Mouse (Mus musculus) 416B (cell line): Measurements from ENCODE around the gene Gm17604.

Experiments
- DNase-seq: peaks from one replicate; pipeline ENCODE4 v3.0.0; 2011; ENCODE audit warnings: low read depth

Gm17604 gene

DNA sequence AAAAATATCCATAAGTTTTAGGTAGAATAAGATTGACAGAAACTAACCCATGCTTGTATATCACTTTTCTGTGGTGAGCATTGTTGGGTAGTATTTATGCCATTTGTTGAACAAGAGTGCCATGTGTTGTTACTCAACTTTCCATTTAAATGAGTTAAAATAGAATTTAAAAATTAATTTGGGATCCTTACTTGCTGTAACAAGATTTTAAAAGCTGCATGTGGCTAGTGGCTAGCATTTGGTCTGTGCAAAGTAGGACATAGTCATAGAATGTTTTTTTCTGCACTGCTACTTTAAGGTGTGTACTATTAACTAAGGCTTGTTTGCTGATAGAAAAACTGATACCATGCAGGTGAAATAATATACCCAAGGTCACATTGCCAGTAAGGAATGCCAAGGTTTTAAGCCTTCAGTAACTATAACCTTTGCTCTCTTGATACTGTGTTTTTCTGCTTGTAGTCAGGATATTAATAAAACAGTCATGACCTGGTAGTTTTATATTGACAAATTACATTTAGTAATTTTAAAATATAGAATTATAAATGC is at the start of gene Gm17604:
Gm17604 (minus strand) TSS at position 51 of the 546 bp plus-strand sequence.
- DNase-seq, result no peak

DNA sequence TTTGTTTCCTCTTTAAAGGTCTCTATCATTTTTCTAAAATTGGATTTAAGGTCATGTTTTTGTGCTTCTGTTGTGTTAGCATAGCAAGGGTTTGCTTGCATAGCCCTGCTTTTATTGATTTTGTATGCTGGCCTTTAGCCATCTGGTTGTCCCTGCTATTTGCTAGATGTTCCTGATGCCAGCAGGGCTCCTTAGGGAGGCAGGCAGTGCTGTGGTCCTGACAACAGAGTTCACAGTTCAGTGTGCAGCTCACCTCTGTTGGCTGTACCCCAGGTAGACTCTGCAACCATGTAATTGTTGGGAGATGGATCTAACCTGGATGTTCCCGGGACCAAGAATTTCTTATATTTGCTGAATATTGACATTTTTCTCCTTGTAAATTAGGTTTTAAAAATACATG is 45.3 kb upstream of the Gm17604 start:
- no peak for DNase-seq

DNA sequence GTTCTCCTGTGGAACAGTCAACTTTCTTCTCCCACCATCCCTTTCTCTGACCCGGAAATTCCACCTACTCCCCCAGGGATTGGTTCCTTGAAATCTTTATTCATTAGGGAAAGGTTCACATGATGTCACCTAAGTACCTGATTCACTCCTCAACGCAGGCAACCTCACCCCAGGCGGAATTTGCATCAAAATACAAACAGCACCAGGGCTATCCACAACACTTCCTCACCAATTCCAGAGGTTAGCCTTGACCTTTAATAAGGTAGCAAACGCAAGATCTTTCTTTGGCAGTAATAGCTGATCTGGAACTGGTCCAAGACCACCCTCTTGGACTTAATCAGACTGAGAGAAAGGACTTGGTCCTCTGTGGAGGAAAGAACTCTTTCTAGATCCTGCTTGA is 1.5 kb downstream of the Gm17604 start:
- DNase-seq, result no peak

- peak; percentile 96 for DNase-seq
Observed at GRCm38 (mm10) chrX:164980193-164980775, 24.3 kb downstream of the Gm17604 start, which contains the start of the genes Mospd2 and Fancb. Gene Mospd2 (minus strand): TSS chrX:164980375. Gene Fancb (plus strand): TSS chrX:164980592.

GRCm38 (mm10) chrX:164978866-164979265 is 25.8 kb downstream of the Gm17604 start:
- no peak for DNase-seq

DNA sequence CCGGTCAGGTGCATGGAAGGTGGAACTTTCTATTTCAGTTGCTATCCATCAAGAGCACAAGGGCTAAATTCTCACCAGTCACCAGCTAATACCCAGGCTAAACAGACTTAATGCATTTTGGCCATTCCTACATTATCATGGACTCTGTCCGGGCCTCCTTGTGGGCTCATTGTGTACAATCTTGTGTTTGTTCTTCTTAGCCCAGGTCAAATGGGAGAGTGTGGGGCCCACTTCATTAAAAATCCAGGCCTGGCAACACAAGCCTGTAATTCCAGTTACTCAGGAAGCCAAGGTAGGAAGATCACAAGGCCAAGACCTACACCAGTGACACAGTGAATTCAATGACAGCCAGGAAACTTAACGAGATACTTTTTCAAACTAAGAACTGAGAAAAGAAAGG is 33.4 kb downstream of the Gm17604 start:
- no peak for DNase-seq

GRCm38 (mm10) chrX:164965750-164966448 is 38.7 kb downstream of the Gm17604 start:
- DNase-seq, result no peak
